Mouse (Mus musculus) CH12.LX (cell line): ENCODE measurements around the gene Tm9sf4. TPM values are rescaled to one million over a fixed set of nuclear protein-coding genes. Genes with fewer than 3 reads are reported as not detected.

Experiments used
- DNase-seq: peaks from one replicate; pipeline ENCODE4 v3.0.0-alpha.2; 2013; ENCODE audit errors: extremely low read depth
- H3K27ac ChIP-seq: 2 replicates; pipeline ENCODE4 v1.5.1; 2012; ENCODE audit warnings: low read depth, mild to moderate bottlenecking, control low read depth, moderate library complexity; ENCODE audit not compliant: insufficient read depth
- H3K27me3 ChIP-seq: replicated peaks from 2 replicates; pipeline ENCODE3; 2012; ENCODE audit warnings: inconsistent platforms
- H3K36me3 ChIP-seq, 2 experiments: replicated peaks in 1 of 2; 2 replicates each; pipeline versions ENCODE3 to v1.6.1; 2012; ENCODE audit warnings: inconsistent platforms in 1 of 2, low read length in 1 of 2, mild to moderate bottlenecking in 1 of 2, mixed read lengths in 1 of 2, moderate library complexity in 1 of 2; ENCODE audit not compliant: control insufficient read depth in 1 of 2, insufficient read depth in 1 of 2
- H3K4me1 ChIP-seq, 2 experiments: 2 replicates each; pipeline ENCODE4 v1.6.1; 2012; ENCODE audit warnings: inconsistent platforms in 1 of 2, moderate library complexity in 1 of 2; ENCODE audit not compliant: insufficient read depth in 2 of 2, control insufficient read depth in 1 of 2
- H3K4me2 ChIP-seq: 2 replicates; pipeline ENCODE4 v1.6.1; 2012; ENCODE audit warnings: low read depth, mild to moderate bottlenecking, control low read depth; ENCODE audit not compliant: poor library complexity, insufficient read depth, severe bottlenecking
- H3K4me3 ChIP-seq, 3 experiments: fragments of 150-350 bp in 1 of 3; sonication (generic) in 1 of 3; replicated peaks in 1 of 3; 2 replicates each; pipeline versions ENCODE3 to v1.5.1; 2011 to 2012; ENCODE audit warnings: low read depth in 2 of 3, low read length in 2 of 3, mild to moderate bottlenecking in 2 of 3, moderate library complexity in 2 of 3, control low read depth in 1 of 3, improper control_type of control experiment in 1 of 3, inconsistent platforms in 1 of 3, mixed read lengths in 1 of 3; ENCODE audit not compliant: poor library complexity in 1 of 3
- H3K79me2 ChIP-seq: replicated peaks from 2 replicates; pipeline ENCODE4 v1.6.1; 2012; ENCODE audit warnings: mild to moderate bottlenecking, moderate library complexity; ENCODE audit not compliant: control insufficient read depth, poor library complexity, insufficient read depth, severe bottlenecking; ENCODE audit errors: extremely low read depth
- H3K9ac ChIP-seq: 2 replicates; pipeline ENCODE4 v1.6.1; 2012; ENCODE audit warnings: low read depth, mild to moderate bottlenecking, control low read depth, moderate library complexity; ENCODE audit not compliant: insufficient read depth
- H3K9me3 ChIP-seq: replicated peaks from 2 replicates; pipeline ENCODE3; 2012; ENCODE audit warnings: low read length, inconsistent platforms, mixed read lengths
- CHD1 ChIP-seq: IDR thresholded peaks from 2 replicates; pipeline ENCODE4 v1.6.1; 2012; ENCODE audit warnings: low read depth, low read length, improper control_type of control experiment, inconsistent platforms
- CHD2 ChIP-seq: IDR thresholded peaks from 2 replicates; pipeline ENCODE4 v1.6.1; 2011; ENCODE audit warnings: low read length, improper control_type of control experiment
- E2F4 ChIP-seq: IDR thresholded peaks from 2 replicates; pipeline ENCODE4 v1.6.1; 2011; ENCODE audit warnings: low read depth, low read length, improper control_type of control experiment; ENCODE audit not compliant: insufficient replicate concordance
- ELF1 ChIP-seq: IDR thresholded peaks from 2 replicates; pipeline ENCODE4 v1.6.1; 2014; ENCODE audit warnings: low read depth, mild to moderate bottlenecking, inconsistent platforms, low read length, improper control_type of control experiment
- GABPA ChIP-seq: IDR thresholded peaks from 2 replicates; pipeline ENCODE4 v1.6.1; 2012; ENCODE audit warnings: low read depth, low read length, improper control_type of control experiment, inconsistent platforms; ENCODE audit not compliant: insufficient replicate concordance
- HCFC1 ChIP-seq: IDR thresholded peaks from 2 replicates; pipeline ENCODE4 v1.6.1; 2012; ENCODE audit warnings: low read depth, mild to moderate bottlenecking, inconsistent platforms, low read length, improper control_type of control experiment
- JUND ChIP-seq: conservative IDR thresholded peaks from 2 replicates; pipeline ENCODE4 v1.6.1; 2011; ENCODE audit warnings: low read depth, low read length, improper control_type of control experiment
- KAT2A ChIP-seq: IDR thresholded peaks from 2 replicates; pipeline ENCODE4 v1.6.1; 2012; ENCODE audit warnings: low read length, improper control_type of control experiment, inconsistent platforms; ENCODE audit not compliant: insufficient replicate concordance
- NELFE ChIP-seq: IDR thresholded peaks from 2 replicates; pipeline ENCODE4 v1.6.1; 2011; ENCODE audit warnings: low read depth, low read length, improper control_type of control experiment
- NRF1 ChIP-seq: IDR thresholded peaks from 2 replicates; pipeline ENCODE4 v1.6.1; 2014; ENCODE audit warnings: low read depth, mild to moderate bottlenecking, inconsistent platforms, low read length, improper control_type of control experiment, moderate library complexity
- POLR2A ChIP-seq: IDR thresholded peaks from 2 replicates; pipeline ENCODE4 v1.6.1; 2011; ENCODE audit warnings: low read depth, mild to moderate bottlenecking, improper control_type of control experiment, low read length
- POLR2AphosphoS2 ChIP-seq: IDR thresholded peaks from 2 replicates; pipeline ENCODE4 v1.6.1; 2011; ENCODE audit warnings: low read depth, low read length, improper control_type of control experiment
- RCOR1 ChIP-seq: conservative IDR thresholded peaks from 2 replicates; pipeline ENCODE4 v1.6.1; 2012; ENCODE audit warnings: low read depth, mild to moderate bottlenecking, inconsistent platforms, low read length, improper control_type of control experiment
- SMC3 ChIP-seq: IDR thresholded peaks from 2 replicates; pipeline ENCODE4 v1.6.1; 2011; ENCODE audit warnings: low read depth, low read length, improper control_type of control experiment
- TBP ChIP-seq: conservative IDR thresholded peaks from 2 replicates; pipeline ENCODE4 v1.6.1; 2011; ENCODE audit warnings: low read depth, low read length, improper control_type of control experiment
- USF1 ChIP-seq: IDR thresholded peaks from 2 replicates; pipeline ENCODE4 v1.6.1; 2014; ENCODE audit warnings: low read depth, mild to moderate bottlenecking, inconsistent platforms, low read length, improper control_type of control experiment
- ZKSCAN1 ChIP-seq: IDR thresholded peaks from 2 replicates; pipeline ENCODE4 v1.6.1; 2012; ENCODE audit warnings: low read depth, inconsistent platforms, low read length, improper control_type of control experiment, borderline replicate concordance
- ZMIZ1 ChIP-seq: IDR thresholded peaks from 2 replicates; pipeline ENCODE4 v1.6.1; 2012; ENCODE audit warnings: low read depth, mild to moderate bottlenecking, inconsistent platforms, low read length, improper control_type of control experiment
- ZNF384 ChIP-seq: IDR thresholded peaks from 2 replicates; pipeline ENCODE4 v1.6.1; 2012; ENCODE audit warnings: low read depth, low read length, improper control_type of control experiment, inconsistent platforms
- dilution Hi-C: fragments of 300-500 bp; cut with MboI; formaldehyde crosslinking; loops from 2 replicates; pipeline ENCODE4 v1.14.3; 2020; ENCODE audit warnings: low sequenced_read_pairs; ENCODE audit not compliant: extremely low pct_unique_long_range_greater_than_20kb, extremely low pct_ligation_motif_present
- in situ Hi-C: fragments of 300-500 bp; cut with MboI; formaldehyde crosslinking; loops from 3 replicates; pipeline ENCODE4 v1.14.3; 2019; ENCODE audit warnings: low sequenced_read_pairs, low pct_ligation_motif_present, low pct_unique_long_range_greater_than_20kb, mixed read lengths
- polyA plus RNA-seq: library from polyadenylated mRNA; unstranded; fragments of >175 nt; gene quantifications from 2 replicates; pipeline ENCODE4 v1.2.1, GENCODE M21; 2012; ENCODE audit warnings: low read depth; ENCODE audit not compliant: insufficient read length
- total RNA-seq, 2 experiments: library from RNA; depleted of rRNA; stranded (reverse); fragments of 300-350 nt in 1 of 2; fragments of >200 nt in 1 of 2; gene quantifications; 2 replicates each; pipeline ENCODE4 v1.2.3; 2012 to 2014

The Tm9sf4 gene
- total and polyA plus RNA-seq, 3 experiments = 13.3 to 51.1 (median 30.4) TPM

DNA sequence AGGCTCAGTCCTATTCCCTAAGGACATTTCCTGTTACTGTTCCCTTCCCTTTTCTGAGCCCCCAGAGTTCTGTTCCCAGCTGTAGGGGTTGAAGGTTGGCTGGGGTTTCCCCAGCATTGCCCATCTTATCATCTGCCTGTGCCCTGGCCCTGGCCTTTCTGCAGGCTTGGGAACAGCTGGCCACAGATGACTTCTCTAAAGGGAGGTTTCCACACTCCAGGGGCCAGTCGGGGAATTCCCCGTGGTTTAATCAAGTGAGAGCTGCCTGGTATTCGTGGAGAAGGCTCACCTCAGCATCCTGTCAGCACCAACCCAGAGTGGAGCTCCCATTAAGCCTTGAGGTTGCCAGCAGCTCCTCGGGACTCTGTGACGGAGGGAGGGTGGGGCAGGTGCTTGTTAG lies 37.4 kb downstream of the Tm9sf4 start (continued):
- 0 out of 2 replicates have a peak, but pooled peaks have one; percentile 29 for TF ChIP-seq RCOR1
- TF ChIP-seq CHD1 = no peak
- TF ChIP-seq ZKSCAN1 = no peak
- TF ChIP-seq USF1 = no peak
- 0 out of 2 replicates have a peak, but pooled peaks have one; percentile 34 for TF ChIP-seq CHD2
- TF ChIP-seq HCFC1 = no peak
- TF ChIP-seq KAT2A = no peak
- TF ChIP-seq TBP = no peak
- TF ChIP-seq ZMIZ1 = no peak
- TF ChIP-seq GABPA = no peak
- TF ChIP-seq POLR2AphosphoS2 = no peak
- no peak for TF ChIP-seq NRF1
- TF ChIP-seq E2F4 = no peak

DNA sequence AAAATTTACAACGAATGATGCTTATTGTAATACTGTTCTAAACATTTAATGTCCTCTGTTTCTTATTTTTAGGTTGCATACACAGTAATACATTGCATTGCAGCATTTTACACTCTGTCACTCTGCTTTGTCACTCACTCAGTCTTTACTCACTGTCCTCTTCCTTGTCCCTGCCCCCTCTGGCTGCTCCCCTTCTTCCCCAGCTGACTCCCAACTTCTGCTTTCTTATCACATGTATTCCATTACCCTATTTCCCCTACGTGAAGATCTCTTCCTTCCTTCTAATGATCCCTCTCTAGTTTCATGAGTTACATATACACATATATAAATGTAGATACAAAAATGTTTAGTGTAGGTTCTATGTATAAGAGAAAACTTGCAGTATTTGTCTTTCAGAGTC lies 38.0 kb downstream of the Tm9sf4 start:
- TF ChIP-seq SMC3 (no peak), NELFE (no peak), ELF1 (no peak), NRF1 (no peak), POLR2A (no peak)

DNA sequence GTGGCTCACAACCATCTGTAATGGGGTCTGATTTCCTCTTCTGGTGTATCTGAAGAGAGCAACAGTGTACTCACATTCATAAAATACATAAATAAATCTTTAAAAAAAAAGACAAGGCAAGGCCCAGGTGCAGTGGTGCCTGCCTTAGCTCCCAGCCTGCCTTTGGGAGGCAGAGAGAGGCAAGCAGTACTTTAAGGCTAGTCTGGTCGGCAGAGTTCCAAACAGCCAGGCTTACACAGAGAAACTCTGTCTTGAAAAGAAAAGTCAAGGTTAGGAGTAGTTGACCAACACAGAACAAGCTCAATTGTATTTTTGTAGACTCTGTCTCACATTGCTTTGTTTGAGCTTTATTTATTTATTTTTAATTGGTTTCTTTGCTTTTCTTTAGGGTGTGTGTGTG lies 41.7 kb downstream of the Tm9sf4 start:
- DNase-seq = no peak
- dilution Hi-C loops (no loop called here), in situ Hi-C loops (no loop called here)
- H3K36me3 ChIP-seq = peaks cover 62 to 89% of the 10 kb centered on the region in 2 experiments
- H3K9me3 ChIP-seq = peaks cover 3% of the 10 kb centered on the region
- TF ChIP-seq ELF1 = no peak
- TF ChIP-seq RCOR1 = no peak
- TF ChIP-seq JUND = no peak
- TF ChIP-seq ZNF384 = no peak
- TF ChIP-seq NELFE = no peak
- no peak for TF ChIP-seq ZMIZ1
- H3K4me2 ChIP-seq = no peak overlapping the region
- no peaks in the 10 kb centered on the region for H3K27me3 ChIP-seq
- H3K4me1 ChIP-seq = peaks cover 9 to 26% of the 10 kb centered on the region in 2 experiments
- H3K79me2 ChIP-seq = no peaks in the 10 kb centered on the region
- no peak overlapping the region for H3K9ac ChIP-seq
- H3K27ac ChIP-seq = no peak overlapping the region
- no peak overlapping the region for H3K4me3 ChIP-seq

More for the DNA sequence above, 38.0 kb downstream of the Tm9sf4 start:
- Histone ChIP-seq H3K27ac (no peak overlapping the region), H3K36me3 (peaks cover 60 to 82% of the 10 kb centered on the region in 2 experiments), H3K27me3 (no peaks in the 10 kb centered on the region), H3K4me3 (no peak overlapping the region), H3K9me3 (peaks cover 3% of the 10 kb centered on the region), H3K9ac (no peak overlapping the region), H3K4me2 (no peak overlapping the region), H3K4me1 (peaks cover 9 to 34% of the 10 kb centered on the region in 2 experiments), H3K79me2 (no peaks in the 10 kb centered on the region)
- in situ Hi-C loops (no loop called here), dilution Hi-C loops (no loop called here)
- peak; percentile 19 for DNase-seq
